In the genomic region with DNA sequence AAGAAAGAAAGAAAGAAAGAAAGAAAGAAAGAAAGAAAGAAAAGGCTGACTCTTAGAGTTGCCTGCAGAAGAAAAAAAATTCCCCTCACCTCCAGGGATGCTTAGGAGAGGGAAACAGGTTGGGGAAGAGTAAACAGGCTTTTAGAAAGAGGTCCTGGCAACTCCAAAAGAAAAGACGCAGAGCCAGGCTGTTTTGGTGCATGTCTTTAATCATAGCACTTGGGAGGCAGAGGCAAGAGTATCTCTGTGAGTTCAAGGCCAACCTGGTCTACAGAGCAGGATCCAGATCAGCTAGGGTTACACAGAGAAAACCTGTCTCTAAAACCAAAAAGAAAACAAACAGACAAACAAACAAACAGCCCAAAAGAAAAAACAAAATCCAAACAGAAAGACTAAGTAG, we compare ENCODE assay signal across 19 mouse cellular contexts.
"Had no signal": no experiment of that assay in that cellular context is flagged by ENCODE, and none has a peak within 500 bp of the region (broad histone marks: within the 10 kb centered on the region; RNA-seq: fewer than 3 reads in every experiment).

No protein-coding gene starts in this region.

- H3K9me3 ChIP-seq: limb, embryonic 12.5 days; limb, embryonic 15.5 days; midbrain, embryonic 12.5 days; midbrain, embryonic 15.5 days; neural tube, embryonic 13.5 days; stomach, embryonic 15.5 days had no signal

- H3K4me2 ChIP-seq: limb, embryonic 12.5 days; limb, embryonic 15.5 days; lung, embryonic 14.5 days; midbrain, embryonic 12.5 days; midbrain, embryonic 15.5 days; neural tube, embryonic 13.5 days; stomach, embryonic 15.5 days had no signal

- H3K27ac ChIP-seq: kidney, postnatal 0 days; layer of hippocampus, adult 2 months; limb, embryonic 12.5 days; limb, embryonic 15.5 days; macrophage; midbrain, embryonic 12.5 days; midbrain, embryonic 15.5 days; neural tube, embryonic 13.5 days; stomach, embryonic 15.5 days had no signal

- H3K4me3 ChIP-seq: layer of hippocampus, adult 2 months; limb, embryonic 12.5 days; limb, embryonic 15.5 days; midbrain, embryonic 12.5 days; midbrain, embryonic 15.5 days; myocyte; neural tube, embryonic 13.5 days; stomach, embryonic 15.5 days had no signal

- H3K4me1 ChIP-seq: limb, embryonic 12.5 days; limb, embryonic 15.5 days; midbrain, embryonic 12.5 days; stomach, embryonic 15.5 days had no signal

- DNase-seq: kidney, postnatal 25 days; layer of hippocampus, adult 9-11 months; left cerebral cortex, postnatal 4 days; lung, embryonic 14.5 days; retina, postnatal 1 day; right cerebral cortex, postnatal 25 days; spleen, adult 18-20 months; thymus, postnatal 25 days had no signal

- ATAC-seq: lung, postnatal 0 days; midbrain, embryonic 15.5 days had no signal

- H3K36me3 ChIP-seq: limb, embryonic 12.5 days; limb, embryonic 15.5 days; midbrain, embryonic 12.5 days; midbrain, embryonic 15.5 days; neural tube, embryonic 13.5 days; stomach, embryonic 15.5 days had no signal

- H3K9ac ChIP-seq: limb, embryonic 12.5 days; limb, embryonic 15.5 days; lung, embryonic 14.5 days; midbrain, embryonic 12.5 days; midbrain, embryonic 15.5 days; neural tube, embryonic 13.5 days; stomach, embryonic 15.5 days had no signal
